Mouse (Mus musculus): ENCODE data around the gene Aqp5.

DNA sequence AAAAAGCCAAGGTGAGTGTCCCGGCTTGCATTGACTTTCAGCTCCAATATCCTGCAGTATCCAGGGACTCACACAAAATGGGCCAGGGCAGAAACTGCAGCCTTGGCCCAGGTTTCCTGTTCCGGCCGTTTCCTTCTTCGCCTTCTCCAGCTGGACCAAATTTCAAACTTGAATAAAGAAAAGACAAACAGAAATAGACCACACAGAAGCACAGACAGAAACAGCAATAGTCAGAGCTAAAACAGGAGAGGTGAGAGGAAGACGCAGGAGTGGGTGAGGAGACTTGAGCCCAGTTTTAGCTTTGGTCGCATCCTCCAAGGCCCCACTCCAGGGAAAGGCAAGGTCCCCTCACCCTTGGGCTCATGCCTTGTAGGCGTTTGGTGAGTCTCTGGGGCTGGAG, 12.6 kb downstream of the Aqp5 start:
- TF ChIP-seq MAFK (IDR thresholded peaks at IDR 0.05; ENCODE audit: insufficient read depth, low read depth, low read length): no peak
- TF ChIP-seq ZC3H11A (IDR thresholded peaks at IDR 0.05; ENCODE audit: borderline replicate concordance, low read depth, low read length): no peak
- no peak for TF ChIP-seq ZNF384 (IDR thresholded peaks at IDR 0.05; ENCODE audit: low read depth, low read length)
